In the genomic region with DNA sequence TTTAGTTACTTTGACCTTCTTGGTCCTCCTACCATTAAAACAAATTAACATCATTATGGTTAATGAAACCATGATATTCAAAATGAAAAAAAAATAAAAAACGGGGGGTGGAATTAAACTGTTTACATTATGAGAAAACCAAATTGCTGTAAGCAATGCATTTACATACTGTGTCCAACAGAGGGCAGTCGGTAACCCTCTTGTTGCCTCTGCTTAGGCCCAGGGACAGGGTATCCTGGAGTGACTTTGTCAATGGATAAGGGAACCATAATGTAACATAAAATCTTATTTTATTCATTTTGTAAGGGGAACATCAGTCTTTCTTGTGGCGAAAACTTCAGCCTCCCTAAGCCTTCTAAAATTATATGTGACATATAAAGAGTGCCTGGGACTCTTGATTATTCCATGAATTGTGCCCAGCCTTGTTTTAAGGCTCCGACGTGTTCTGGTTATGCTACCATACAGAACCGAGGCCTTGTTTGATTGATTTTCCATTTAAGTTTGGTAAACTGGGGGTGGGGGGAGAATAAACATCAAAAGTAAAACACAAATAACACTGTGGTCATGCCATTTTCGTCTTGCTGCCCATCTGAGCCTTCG, we compare ENCODE assay signal across 8 mouse cellular contexts.
DNase-seq lines count a peak whose midpoint lies in the region; ATAC-seq lines count a peak whose summit lies in the region.

No protein-coding gene starts in this region.

- ATAC-seq in embryonic facial prominence, embryonic 11.5 days (replicated peaks; ENCODE audit: insufficient number of reproducible peaks, low FRiP score, low TSS enrichment, low read depth) = no peak
- 0 out of 2 replicates have a peak, but pooled peaks have one; percentile 48 for ATAC-seq in midbrain, embryonic 14.5 days (ENCODE audit: low FRiP score, low TSS enrichment)
- ATAC-seq in midbrain, embryonic 13.5 days = no peak
- ATAC-seq in intestine, embryonic 16.5 days = no peak

- H3K36me3 ChIP-seq in embryonic facial prominence, embryonic 11.5 days (replicated peaks; ENCODE audit: control insufficient read depth, insufficient read depth, low read depth, low read length) = no peaks in the 10 kb centered on the region
- H3K36me3 ChIP-seq in embryonic facial prominence, embryonic 10.5 days (replicated peaks) = no peaks in the 10 kb centered on the region
- no peaks in the 10 kb centered on the region for H3K36me3 ChIP-seq in midbrain, embryonic 14.5 days (ENCODE audit: control insufficient read depth, insufficient read depth, low read length)
- no peaks in the 10 kb centered on the region for H3K36me3 ChIP-seq in midbrain, embryonic 13.5 days
- no peaks in the 10 kb centered on the region for H3K36me3 ChIP-seq in intestine, embryonic 16.5 days (ENCODE audit: control insufficient read depth, insufficient read depth, low read length)

- 62% methylated on average over 8 of the region's 8 CpGs for WGBS in embryonic facial prominence, embryonic 11.5 days
- WGBS in embryonic facial prominence, embryonic 10.5 days = 60% methylated on average over 8 of the region's 8 CpGs
- WGBS in midbrain, embryonic 14.5 days = 66% methylated on average over 8 of the region's 8 CpGs
- 63% methylated on average over 8 of the region's 8 CpGs for WGBS in midbrain, embryonic 13.5 days
- WGBS in intestine, embryonic 16.5 days = 66% methylated on average over 8 of the region's 8 CpGs

- DNase-seq in embryonic facial prominence, embryonic 11.5 days (ENCODE audit: low spot score) = peak; percentile 66
- DNase-seq in embryonic facial prominence, embryonic 10.5 days (ENCODE audit: low spot score) = no peak
- peak; percentile 71 for DNase-seq in midbrain, embryonic 14.5 days
- peak; percentile 73 for DNase-seq in embryo, embryonic 11 days
- DNase-seq in lung, postnatal 14 days = peak; percentile 24
- no peak for DNase-seq in cerebellum, postnatal 4 days (ENCODE audit: low spot score in 2 of 2)

- no peaks in the 10 kb centered on the region for H3K4me1 ChIP-seq in embryonic facial prominence, embryonic 11.5 days (ENCODE audit: control insufficient read depth, insufficient read depth, low read length)
- H3K4me1 ChIP-seq in embryonic facial prominence, embryonic 10.5 days = peaks cover 15% of the 10 kb centered on the region; the same call in 1 of the 2 replicates
- 0 out of 2 replicates have a peak, but pooled peaks cover 4% of the 10 kb centered on the region for H3K4me1 ChIP-seq in midbrain, embryonic 14.5 days (ENCODE audit: control insufficient read depth, insufficient read depth, low read length)
- peaks cover 8% of the 10 kb centered on the region for H3K4me1 ChIP-seq in midbrain, embryonic 13.5 days (replicated peaks)
- no peaks in the 10 kb centered on the region for H3K4me1 ChIP-seq in intestine, embryonic 16.5 days (ENCODE audit: control insufficient read depth, insufficient read depth, low read length)

- no peak overlapping the region for H3K4me2 ChIP-seq in embryonic facial prominence, embryonic 11.5 days (ENCODE audit: low read depth, low read length)
- H3K4me2 ChIP-seq in midbrain, embryonic 14.5 days (ENCODE audit: low read length) = no peak overlapping the region
- no peak overlapping the region for H3K4me2 ChIP-seq in midbrain, embryonic 13.5 days (replicated peaks)
- H3K4me2 ChIP-seq in intestine, embryonic 16.5 days (ENCODE audit: low read depth, low read length) = no peak overlapping the region

- H3K27me3 ChIP-seq in embryonic facial prominence, embryonic 11.5 days (ENCODE audit: control insufficient read depth, insufficient read depth, low read length) = no peaks in the 10 kb centered on the region
- H3K27me3 ChIP-seq in embryonic facial prominence, embryonic 10.5 days (replicated peaks; ENCODE audit: low read depth, poor library complexity, severe bottlenecking) = no peaks in the 10 kb centered on the region
- H3K27me3 ChIP-seq in midbrain, embryonic 14.5 days (ENCODE audit: control insufficient read depth, insufficient read depth, low read length) = no peaks in the 10 kb centered on the region
- no peaks in the 10 kb centered on the region for H3K27me3 ChIP-seq in midbrain, embryonic 13.5 days
- no peaks in the 10 kb centered on the region for H3K27me3 ChIP-seq in intestine, embryonic 16.5 days (replicated peaks; ENCODE audit: control insufficient read depth, insufficient read depth, low read length)

- H3K4me3 ChIP-seq in embryonic facial prominence, embryonic 11.5 days (ENCODE audit: low read depth, low read length) = no peak overlapping the region
- H3K4me3 ChIP-seq in embryonic facial prominence, embryonic 10.5 days = no peak overlapping the region
- H3K4me3 ChIP-seq in midbrain, embryonic 14.5 days (replicated peaks; ENCODE audit: low read depth, low read length) = no peak overlapping the region
- no peak overlapping the region for H3K4me3 ChIP-seq in midbrain, embryonic 13.5 days (replicated peaks)
- no peak overlapping the region for H3K4me3 ChIP-seq in intestine, embryonic 16.5 days (ENCODE audit: low read length)

- no peak overlapping the region for H3K9ac ChIP-seq in embryonic facial prominence, embryonic 11.5 days (replicated peaks; ENCODE audit: low read length)
- H3K9ac ChIP-seq in midbrain, embryonic 14.5 days (replicated peaks; ENCODE audit: low read length) = no peak overlapping the region
- no peak overlapping the region for H3K9ac ChIP-seq in midbrain, embryonic 13.5 days (replicated peaks)
- H3K9ac ChIP-seq in intestine, embryonic 16.5 days (ENCODE audit: low read depth, low read length) = no peak overlapping the region

- no peaks in the 10 kb centered on the region for H3K9me3 ChIP-seq in embryonic facial prominence, embryonic 11.5 days (replicated peaks; ENCODE audit: control insufficient read depth, low read length)
- H3K9me3 ChIP-seq in embryonic facial prominence, embryonic 10.5 days = no peaks in the 10 kb centered on the region
- H3K9me3 ChIP-seq in midbrain, embryonic 14.5 days (ENCODE audit: control insufficient read depth, low read length) = no peaks in the 10 kb centered on the region
- no peaks in the 10 kb centered on the region for H3K9me3 ChIP-seq in midbrain, embryonic 13.5 days
- H3K9me3 ChIP-seq in intestine, embryonic 16.5 days (ENCODE audit: control insufficient read depth, low read length) = no peaks in the 10 kb centered on the region

- H3K27ac ChIP-seq in embryonic facial prominence, embryonic 11.5 days (replicated peaks; ENCODE audit: low read depth, low read length) = no peak overlapping the region
- H3K27ac ChIP-seq in embryonic facial prominence, embryonic 10.5 days (replicated peaks) = no peak overlapping the region
- no peak overlapping the region for H3K27ac ChIP-seq in midbrain, embryonic 14.5 days (replicated peaks; ENCODE audit: low read depth, low read length)
- H3K27ac ChIP-seq in midbrain, embryonic 13.5 days = no peak overlapping the region
- no peak overlapping the region for H3K27ac ChIP-seq in intestine, embryonic 16.5 days (ENCODE audit: low read length)

Comparison
In these comparisons a context has a peak if more than half of its experiments do, and no peak if none do; other contexts are left out.
1. DNase-seq: peak in embryonic facial prominence, embryonic 11.5 days (single experiment), midbrain, embryonic 14.5 days (single experiment), embryo, embryonic 11 days (single experiment) and lung, postnatal 14 days (single experiment); none in embryonic facial prominence, embryonic 10.5 days (single experiment) and cerebellum, postnatal 4 days (0 of 2).